Mouse (Mus musculus): ENCODE measurements around the gene Sgip1. TPM values are rescaled to one million over a fixed set of nuclear protein-coding genes. Genes with fewer than 3 reads are reported as not detected.

The Sgip1 gene
- polyA plus RNA-seq, 1 experiment from 2014 or later: 13.0 TPM

GRCm38 (mm10) chr4:102811007-102811805 lies 70.1 kb downstream of the Sgip1 start:
- H3K27ac ChIP-seq (ENCODE audit: low read depth): no peak overlapping the region

GRCm38 (mm10) chr4:102813346-102813745 lies 72.2 kb downstream of the Sgip1 start:
- Histone ChIP-seq H3K4me2 (ENCODE audit: low read length) (no peak overlapping the region), H3K9me3 (ENCODE audit: control insufficient read depth, low read length) (no peaks in the 10 kb centered on the region), H3K4me3 (ENCODE audit: low read depth, low read length) (no peak overlapping the region), H3K27ac (ENCODE audit: low read depth) (no peak overlapping the region), H3K36me3 (ENCODE audit: control insufficient read depth, insufficient read depth, low read length) (no peaks in the 10 kb centered on the region), H3K4me1 (replicated peaks; ENCODE audit: control insufficient read depth, insufficient read depth, low read length) (peaks cover 18% of the 10 kb centered on the region), H3K27me3 (replicated peaks; ENCODE audit: control insufficient read depth, insufficient read depth, low read length) (no peaks in the 10 kb centered on the region), H3K9ac (ENCODE audit: low read length) (no peak overlapping the region)
- DNase-seq (ENCODE audit: low spot score): peak; percentile 46
- no peak for ATAC-seq (replicated peaks; ENCODE audit: low FRiP score, low TSS enrichment, low read depth)
- 65% methylated on average over 8 of the region's 8 CpGs for WGBS

More at GRCm38 (mm10) chr4:102811007-102811805, 70.1 kb downstream of the Sgip1 start:
- 29% methylated on average over 9 of the region's 9 CpGs for WGBS
- H3K36me3 ChIP-seq (ENCODE audit: control insufficient read depth, insufficient read depth, low read length): no peaks in the 10 kb centered on the region
- no peak overlapping the region for H3K9ac ChIP-seq (ENCODE audit: low read length)
- peaks cover 18% of the 10 kb centered on the region for H3K4me1 ChIP-seq (replicated peaks; ENCODE audit: control insufficient read depth, insufficient read depth, low read length)
- ATAC-seq (replicated peaks; ENCODE audit: low FRiP score, low TSS enrichment, low read depth) (peak; percentile 58; the same call in 1 of the 2 replicates), DNase-seq (ENCODE audit: low spot score) (peak; percentile 52)
- H3K4me2 ChIP-seq (ENCODE audit: low read length): no peak overlapping the region
- H3K4me3 ChIP-seq (ENCODE audit: low read depth, low read length): no peak overlapping the region
- H3K27me3 ChIP-seq (replicated peaks; ENCODE audit: control insufficient read depth, insufficient read depth, low read length): no peaks in the 10 kb centered on the region
- no peaks in the 10 kb centered on the region for H3K9me3 ChIP-seq (ENCODE audit: control insufficient read depth, low read length)

GRCm38 (mm10) chr4:102821786-102822185 lies 80.7 kb downstream of the Sgip1 start:
- no peaks in the 10 kb centered on the region for H3K36me3 ChIP-seq (ENCODE audit: control insufficient read depth, insufficient read depth, low read length)

GRCm38 (mm10) chr4:102824494-102824893 lies 83.4 kb downstream of the Sgip1 start:
- ATAC-seq (replicated peaks; ENCODE audit: low FRiP score, low TSS enrichment, low read depth) (no peak), DNase-seq (ENCODE audit: low spot score) (no peak)
- H3K4me3 ChIP-seq (ENCODE audit: low read depth, low read length): no peak overlapping the region
- no peak overlapping the region for H3K27ac ChIP-seq (ENCODE audit: low read depth)
- no peak overlapping the region for H3K4me2 ChIP-seq (ENCODE audit: low read length)
- no peaks in the 10 kb centered on the region for H3K9me3 ChIP-seq (ENCODE audit: control insufficient read depth, low read length)
- H3K36me3 ChIP-seq (ENCODE audit: control insufficient read depth, insufficient read depth, low read length): no peaks in the 10 kb centered on the region
- 44% methylated on average over 2 of the region's 2 CpGs for WGBS
- H3K9ac ChIP-seq (ENCODE audit: low read length): no peak overlapping the region
- no peaks in the 10 kb centered on the region for H3K27me3 ChIP-seq (replicated peaks; ENCODE audit: control insufficient read depth, insufficient read depth, low read length)
- peaks cover 9% of the 10 kb centered on the region for H3K4me1 ChIP-seq (replicated peaks; ENCODE audit: control insufficient read depth, insufficient read depth, low read length)

More at GRCm38 (mm10) chr4:102821786-102822185, 80.7 kb downstream of the Sgip1 start:
- ATAC-seq (replicated peaks; ENCODE audit: low FRiP score, low TSS enrichment, low read depth) (no peak), DNase-seq (ENCODE audit: low spot score) (no peak)
- no peaks in the 10 kb centered on the region for H3K27me3 ChIP-seq (replicated peaks; ENCODE audit: control insufficient read depth, insufficient read depth, low read length)
- 20% methylated on average over 4 of the region's 4 CpGs for WGBS
- H3K4me1 ChIP-seq (replicated peaks; ENCODE audit: control insufficient read depth, insufficient read depth, low read length): peaks cover 9% of the 10 kb centered on the region
- no peak overlapping the region for H3K9ac ChIP-seq (ENCODE audit: low read length)
- H3K4me3 ChIP-seq (ENCODE audit: low read depth, low read length): no peak overlapping the region
- H3K9me3 ChIP-seq (ENCODE audit: control insufficient read depth, low read length): no peaks in the 10 kb centered on the region
- no peak overlapping the region for H3K27ac ChIP-seq (ENCODE audit: low read depth)
- H3K4me2 ChIP-seq (ENCODE audit: low read length): no peak overlapping the region

GRCm38 (mm10) chr4:102826159-102826558 lies 85.1 kb downstream of the Sgip1 start:
- Histone ChIP-seq H3K36me3 (ENCODE audit: control insufficient read depth, insufficient read depth, low read length) (no peaks in the 10 kb centered on the region), H3K27ac (ENCODE audit: low read depth) (no peak overlapping the region), H3K9me3 (ENCODE audit: control insufficient read depth, low read length) (no peaks in the 10 kb centered on the region), H3K9ac (ENCODE audit: low read length) (no peak overlapping the region), H3K27me3 (replicated peaks; ENCODE audit: control insufficient read depth, insufficient read depth, low read length) (no peaks in the 10 kb centered on the region), H3K4me2 (ENCODE audit: low read length) (no peak overlapping the region), H3K4me3 (ENCODE audit: low read depth, low read length) (no peak overlapping the region), H3K4me1 (replicated peaks; ENCODE audit: control insufficient read depth, insufficient read depth, low read length) (peaks cover 9% of the 10 kb centered on the region)
- whole genome bisulfite sequencing: 82% methylated on average over 2 of the region's 2 CpGs
- DNase-seq (ENCODE audit: low spot score) (no peak), ATAC-seq (replicated peaks; ENCODE audit: low FRiP score, low TSS enrichment, low read depth) (no peak)

GRCm38 (mm10) chr4:102828518-102828917 lies 87.4 kb downstream of the Sgip1 start:
- no peaks in the 10 kb centered on the region for H3K27me3 ChIP-seq (replicated peaks; ENCODE audit: control insufficient read depth, insufficient read depth, low read length)
- no peak for DNase-seq (ENCODE audit: low spot score)
- no peak overlapping the region for H3K4me2 ChIP-seq (ENCODE audit: low read length)
- H3K4me3 ChIP-seq (ENCODE audit: low read depth, low read length): no peak overlapping the region
- H3K36me3 ChIP-seq (ENCODE audit: control insufficient read depth, insufficient read depth, low read length): no peaks in the 10 kb centered on the region
- H3K27ac ChIP-seq (ENCODE audit: low read depth): no peak overlapping the region
- no peak overlapping the region for H3K9ac ChIP-seq (ENCODE audit: low read length)
- WGBS: 70% methylated on average over 2 of the region's 2 CpGs
- ATAC-seq (replicated peaks; ENCODE audit: low FRiP score, low TSS enrichment, low read depth): no peak
- H3K9me3 ChIP-seq (ENCODE audit: control insufficient read depth, low read length): no peaks in the 10 kb centered on the region
- no peaks in the 10 kb centered on the region for H3K4me1 ChIP-seq (replicated peaks; ENCODE audit: control insufficient read depth, insufficient read depth, low read length)

- H3K27ac ChIP-seq (ENCODE audit: low read depth): no peak overlapping the region
These were observed 92.1 kb downstream of the Sgip1 start for GRCm38 (mm10) chr4:102833191-102833590.

GRCm38 (mm10) chr4:102833726-102834125 lies 92.6 kb downstream of the Sgip1 start:
- 89% methylated on average over 2 of the region's 2 CpGs for WGBS
- Histone ChIP-seq H3K9ac (ENCODE audit: low read length) (no peak overlapping the region), H3K27ac (ENCODE audit: low read depth) (no peak overlapping the region)

More at GRCm38 (mm10) chr4:102833191-102833590, 92.1 kb downstream of the Sgip1 start:
- Histone ChIP-seq H3K36me3 (ENCODE audit: control insufficient read depth, insufficient read depth, low read length) (no peaks in the 10 kb centered on the region), H3K27me3 (replicated peaks; ENCODE audit: control insufficient read depth, insufficient read depth, low read length) (no peaks in the 10 kb centered on the region), H3K9ac (ENCODE audit: low read length) (no peak overlapping the region), H3K4me3 (ENCODE audit: low read depth, low read length) (no peak overlapping the region), H3K9me3 (ENCODE audit: control insufficient read depth, low read length) (no peaks in the 10 kb centered on the region), H3K4me1 (replicated peaks; ENCODE audit: control insufficient read depth, insufficient read depth, low read length) (no peaks in the 10 kb centered on the region), H3K4me2 (ENCODE audit: low read length) (no peak overlapping the region)
- 72% methylated on average over 1 of the region's 1 CpGs for WGBS
- no peak for ATAC-seq (replicated peaks; ENCODE audit: low FRiP score, low TSS enrichment, low read depth)
- DNase-seq (ENCODE audit: low spot score): no peak

GRCm38 (mm10) chr4:102834710-102835109 lies 93.6 kb downstream of the Sgip1 start:
- ATAC-seq (replicated peaks; ENCODE audit: low FRiP score, low TSS enrichment, low read depth) (no peak), DNase-seq (ENCODE audit: low spot score) (no peak)
- WGBS: 63% methylated on average over 1 of the region's 1 CpGs
- Histone ChIP-seq H3K36me3 (ENCODE audit: control insufficient read depth, insufficient read depth, low read length) (no peaks in the 10 kb centered on the region), H3K27me3 (replicated peaks; ENCODE audit: control insufficient read depth, insufficient read depth, low read length) (no peaks in the 10 kb centered on the region), H3K9ac (ENCODE audit: low read length) (no peak overlapping the region), H3K27ac (ENCODE audit: low read depth) (no peak overlapping the region), H3K9me3 (ENCODE audit: control insufficient read depth, low read length) (no peaks in the 10 kb centered on the region), H3K4me1 (replicated peaks; ENCODE audit: control insufficient read depth, insufficient read depth, low read length) (no peaks in the 10 kb centered on the region), H3K4me3 (ENCODE audit: low read depth, low read length) (no peak overlapping the region), H3K4me2 (ENCODE audit: low read length) (no peak overlapping the region)

More at GRCm38 (mm10) chr4:102833726-102834125, 92.6 kb downstream of the Sgip1 start:
- no peaks in the 10 kb centered on the region for H3K9me3 ChIP-seq (ENCODE audit: control insufficient read depth, low read length)
- ATAC-seq (replicated peaks; ENCODE audit: low FRiP score, low TSS enrichment, low read depth) (no peak), DNase-seq (ENCODE audit: low spot score) (no peak)
- H3K36me3 ChIP-seq (ENCODE audit: control insufficient read depth, insufficient read depth, low read length): no peaks in the 10 kb centered on the region
- H3K4me3 ChIP-seq (ENCODE audit: low read depth, low read length): no peak overlapping the region
- no peaks in the 10 kb centered on the region for H3K27me3 ChIP-seq (replicated peaks; ENCODE audit: control insufficient read depth, insufficient read depth, low read length)
- no peaks in the 10 kb centered on the region for H3K4me1 ChIP-seq (replicated peaks; ENCODE audit: control insufficient read depth, insufficient read depth, low read length)
- H3K4me2 ChIP-seq (ENCODE audit: low read length): no peak overlapping the region
